Mouse (Mus musculus) WW6 (cell line): ENCODE measurements at regions not wholly inside any gene's neighbourhood (a gene's known extent, or its start where the extent isn't known, plus 50 kb on each side); places are given as distances from the start of the nearest gene placed in this dataset.
A peak's percentile ranks its signal among the peaks of the same experiment; 100 is the strongest.

Experiments
- DNase-seq: peaks from one replicate; pipeline ENCODE4 v3.0.0-alpha.2; 2013; ENCODE audit warnings: low read depth, low spot score

DNA sequence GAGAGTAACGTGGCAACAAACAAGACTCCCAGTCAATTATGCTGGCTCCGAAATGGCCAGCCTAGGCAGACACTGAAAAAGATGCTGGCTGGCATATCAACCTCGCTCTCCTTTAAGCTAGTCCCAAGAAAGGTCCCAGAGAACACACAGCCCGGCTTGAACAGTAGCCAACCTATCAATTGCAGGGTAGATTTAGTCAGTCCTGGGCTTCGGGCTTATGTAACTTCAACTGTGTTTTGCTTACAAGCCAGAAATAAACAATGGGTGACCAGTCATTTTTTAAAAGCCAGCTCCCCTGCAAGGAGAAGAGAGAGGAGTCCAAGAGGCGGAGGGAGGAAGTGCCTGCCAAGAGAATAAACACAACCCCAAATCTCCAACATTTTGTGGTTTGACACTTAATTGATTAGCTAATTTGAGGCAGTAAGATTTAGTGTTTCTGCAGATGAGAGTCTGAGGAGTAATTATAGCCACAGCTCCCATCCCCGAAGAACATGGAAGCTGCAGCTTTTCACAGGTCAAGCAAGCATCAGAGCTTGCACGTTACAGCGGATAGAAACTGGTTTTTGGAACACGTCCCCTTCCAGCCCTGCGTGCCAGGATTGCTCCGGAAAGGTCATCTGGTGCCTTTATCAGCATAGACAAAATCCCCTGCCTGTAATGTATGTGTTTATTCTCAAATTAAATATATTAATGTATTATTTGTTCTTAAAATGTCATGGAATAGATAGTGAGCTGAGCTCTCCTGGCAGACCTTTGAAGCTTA lies 322.1 kb downstream of the Gm45692 start:
- DNase-seq: no peak

DNA sequence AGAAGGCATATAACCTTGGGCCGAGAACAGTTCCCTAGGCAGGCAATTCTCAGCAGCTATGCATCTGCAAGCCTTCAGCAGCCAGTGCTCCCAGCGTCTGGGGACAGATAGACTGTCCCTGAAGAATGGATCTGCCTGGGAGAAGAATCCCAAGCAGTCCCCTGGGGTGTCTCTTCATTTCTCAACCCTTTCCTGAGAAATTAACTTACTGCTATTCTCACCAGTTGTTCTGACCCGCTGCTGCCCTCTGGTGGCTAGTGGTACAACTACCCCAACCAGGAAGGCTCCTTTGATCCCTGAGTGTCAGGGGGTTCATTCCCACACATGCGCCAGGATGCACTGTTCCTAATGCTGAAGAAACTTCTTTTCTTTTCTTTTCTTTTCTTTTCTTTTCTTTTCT lies 323.7 kb downstream of the Gm45692 start:
- peak; percentile 56 for DNase-seq

GRCm38 (mm10) chr8:26443735-26444134 lies 324.4 kb downstream of the Gm45692 start:
- DNase-seq: no peak

DNA sequence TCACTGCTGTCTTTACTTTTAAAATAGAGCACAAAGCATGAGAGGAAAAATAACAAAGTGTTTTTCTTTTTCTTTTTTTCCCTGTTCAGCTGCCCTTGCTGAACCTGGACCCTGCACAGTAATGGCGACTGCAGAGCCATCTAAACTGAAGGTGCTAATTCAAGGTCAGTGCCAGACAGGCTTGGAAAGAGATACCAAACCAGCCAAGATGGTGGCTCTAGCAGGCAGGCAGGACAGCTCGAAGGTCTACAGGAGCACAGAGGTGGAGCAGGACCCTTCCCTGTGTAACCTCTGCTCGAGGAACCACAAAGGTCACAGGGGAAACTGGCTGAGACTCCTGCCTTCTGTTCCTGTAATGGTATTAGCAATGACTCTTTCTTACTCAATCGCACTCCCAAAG lies 326.7 kb downstream of the Gm45692 start:
- DNase-seq: no peak

- DNase-seq: peak; percentile 77
These were observed 328.7 kb downstream of the Gm45692 start for GRCm38 (mm10) chr8:26447886-26448640.

GRCm38 (mm10) chr8:26449291-26449690 lies 330.0 kb downstream of the Gm45692 start:
- DNase-seq: no peak

DNA sequence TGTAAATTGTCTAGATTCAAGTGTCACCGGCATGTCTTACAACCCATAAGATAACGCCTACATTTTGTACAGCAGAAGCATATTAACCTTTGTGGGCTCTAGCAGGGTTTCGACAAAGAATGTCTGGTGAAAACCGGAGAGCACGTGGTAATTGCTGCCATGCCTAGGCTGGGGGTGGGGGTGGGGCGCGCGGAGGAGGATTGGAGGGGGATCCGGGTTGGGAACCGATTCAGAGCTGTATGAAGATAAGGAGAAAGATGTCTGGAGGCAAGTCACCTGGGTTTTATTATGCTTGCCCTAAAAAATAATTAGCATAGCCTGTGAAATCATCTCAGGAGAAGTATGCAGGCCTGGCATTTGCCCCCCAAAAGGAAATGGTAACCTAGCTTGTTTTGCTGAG lies 331.2 kb downstream of the Gm45692 start:
- no peak for DNase-seq

GRCm38 (mm10) chr8:26452976-26453573 lies 333.7 kb downstream of the Gm45692 start:
- no peak for DNase-seq

- no peak for DNase-seq
These were observed 346.0 kb downstream of the Gm45692 start for GRCm38 (mm10) chr8:26465346-26465745.

DNA sequence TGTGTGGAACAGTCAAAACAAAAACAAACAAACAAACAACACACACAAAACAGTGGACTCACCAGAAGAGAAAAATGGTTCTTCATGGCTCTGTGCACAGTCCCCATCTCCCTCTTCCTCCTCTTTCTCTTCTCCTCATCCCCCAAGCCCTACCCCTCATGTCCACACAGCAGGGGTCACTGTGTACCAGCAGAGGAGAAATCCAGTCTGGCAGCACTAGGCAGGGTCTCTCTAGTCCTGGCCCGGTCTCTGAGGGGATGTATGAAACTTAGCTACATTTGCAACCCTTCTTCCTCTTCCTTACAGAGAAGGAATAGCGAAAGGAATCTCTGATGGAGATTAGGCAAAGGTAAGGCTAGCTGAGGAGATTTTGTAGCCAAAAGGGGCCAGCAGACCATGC lies 349.1 kb downstream of the Gm45692 start:
- DNase-seq: no peak

DNA sequence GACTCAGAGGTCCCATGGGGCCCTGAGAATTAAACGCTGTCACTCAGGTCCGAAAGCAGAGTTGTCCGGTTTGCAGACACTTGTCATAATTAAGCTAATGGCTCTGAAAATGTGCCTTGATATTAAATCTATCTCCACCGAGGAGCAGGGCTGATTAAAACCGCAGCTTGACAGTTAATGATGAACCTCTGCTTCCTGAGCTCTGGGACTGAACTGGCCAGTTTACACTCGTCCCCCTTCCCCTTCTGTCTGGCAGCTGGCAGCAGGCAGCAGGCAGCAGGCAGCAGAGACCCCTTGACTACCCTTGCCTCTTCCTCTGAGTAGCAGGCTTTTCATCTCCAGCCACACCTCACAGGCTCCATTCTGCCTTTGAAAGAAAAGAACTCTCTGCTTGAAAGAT lies 350.4 kb downstream of the Gm45692 start:
- DNase-seq: no peak

DNA sequence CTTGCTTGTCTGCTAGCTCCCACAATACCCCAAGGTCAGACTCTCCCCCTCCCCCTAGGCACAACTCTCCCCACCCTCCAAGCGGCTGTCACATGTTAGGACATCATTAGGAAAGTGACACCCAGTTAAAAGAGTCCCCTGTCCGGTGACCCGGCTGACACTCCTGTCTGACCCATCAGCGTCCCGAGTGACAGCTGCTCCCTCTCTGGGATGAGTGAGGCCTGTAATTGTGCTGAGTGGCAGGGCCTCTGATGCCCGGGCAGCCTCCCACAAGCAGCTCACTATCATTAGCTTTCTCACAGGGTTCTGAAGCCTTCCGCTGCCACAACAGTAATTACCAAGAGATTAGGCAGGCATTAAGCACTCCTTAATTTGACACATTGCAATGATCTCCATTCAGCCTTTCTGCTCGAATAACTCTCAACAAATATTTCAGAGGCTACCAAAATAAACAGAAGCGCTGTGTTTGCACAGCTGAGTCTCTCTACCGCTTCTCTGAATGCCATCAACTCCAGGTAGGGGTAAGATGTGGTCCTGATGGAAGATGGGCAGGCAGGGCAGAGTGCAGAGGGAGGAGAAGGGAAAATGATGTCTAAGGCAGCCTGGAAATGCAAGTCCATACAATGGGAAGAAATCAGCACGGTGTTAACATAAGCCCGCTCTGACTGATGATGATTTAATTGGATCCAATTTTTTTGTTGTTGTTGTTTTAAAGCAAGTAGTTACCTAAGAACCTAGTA lies 352.6 kb downstream of the Gm45692 start:
- no peak for DNase-seq

DNA sequence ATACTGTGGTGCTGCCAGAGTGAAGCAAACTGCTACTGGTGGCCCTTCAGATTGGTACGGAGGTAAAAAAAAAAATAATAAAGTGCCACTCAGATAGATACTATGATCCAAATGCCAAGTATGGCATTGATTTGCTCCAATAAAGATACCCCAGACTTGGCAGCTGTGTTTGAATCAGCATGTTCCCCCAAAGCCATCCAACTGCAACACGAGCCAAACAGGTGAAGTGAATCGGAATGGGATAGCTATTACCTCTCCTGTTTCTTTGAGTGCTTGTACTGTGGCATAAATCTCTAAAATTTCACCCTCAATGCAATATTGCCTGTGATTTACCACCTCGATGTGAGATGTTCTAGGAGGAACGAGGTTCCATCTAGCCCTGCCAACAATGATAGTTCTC lies 365.4 kb downstream of the Gm45692 start:
- DNase-seq: no peak

DNA sequence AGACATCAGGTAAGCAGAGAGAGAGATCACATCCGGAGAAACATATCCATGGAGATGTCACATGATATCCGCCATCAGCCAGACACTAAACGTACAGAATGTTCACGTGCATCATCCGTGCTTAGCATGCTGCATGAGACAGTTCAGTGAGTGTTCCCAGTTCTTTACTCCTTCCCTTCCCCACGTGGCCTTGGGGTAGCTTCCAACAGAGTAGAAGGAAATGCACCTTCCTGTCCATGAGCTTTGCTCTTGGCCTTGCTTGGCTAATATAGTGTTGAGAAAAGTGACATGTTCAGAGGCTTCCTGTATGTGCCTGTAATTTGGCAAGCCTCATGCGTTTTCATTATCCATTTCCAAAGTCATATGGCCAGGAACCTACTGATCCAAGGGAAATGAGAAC lies 368.5 kb downstream of the Gm45692 start:
- no peak for DNase-seq

DNA sequence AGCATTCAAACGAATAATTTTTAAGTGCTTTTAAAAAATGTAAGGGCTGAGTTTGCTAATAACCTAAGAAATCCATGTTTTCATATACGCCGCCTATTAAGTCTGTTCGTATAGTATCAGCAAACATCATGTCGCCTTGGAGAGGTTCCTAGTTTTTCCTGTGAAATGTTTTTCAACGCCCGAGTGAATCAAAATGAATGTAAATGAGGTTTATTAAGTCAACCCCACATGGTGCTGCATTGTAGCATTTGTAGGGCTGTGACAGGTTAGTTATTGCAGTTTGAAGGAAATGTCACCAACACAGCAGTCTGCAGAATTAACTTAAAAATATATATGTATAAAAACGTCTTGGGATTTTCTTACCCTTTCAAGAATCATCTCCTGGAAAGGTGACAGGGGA lies 369.3 kb downstream of the Gm45692 start:
- no peak for DNase-seq

DNA sequence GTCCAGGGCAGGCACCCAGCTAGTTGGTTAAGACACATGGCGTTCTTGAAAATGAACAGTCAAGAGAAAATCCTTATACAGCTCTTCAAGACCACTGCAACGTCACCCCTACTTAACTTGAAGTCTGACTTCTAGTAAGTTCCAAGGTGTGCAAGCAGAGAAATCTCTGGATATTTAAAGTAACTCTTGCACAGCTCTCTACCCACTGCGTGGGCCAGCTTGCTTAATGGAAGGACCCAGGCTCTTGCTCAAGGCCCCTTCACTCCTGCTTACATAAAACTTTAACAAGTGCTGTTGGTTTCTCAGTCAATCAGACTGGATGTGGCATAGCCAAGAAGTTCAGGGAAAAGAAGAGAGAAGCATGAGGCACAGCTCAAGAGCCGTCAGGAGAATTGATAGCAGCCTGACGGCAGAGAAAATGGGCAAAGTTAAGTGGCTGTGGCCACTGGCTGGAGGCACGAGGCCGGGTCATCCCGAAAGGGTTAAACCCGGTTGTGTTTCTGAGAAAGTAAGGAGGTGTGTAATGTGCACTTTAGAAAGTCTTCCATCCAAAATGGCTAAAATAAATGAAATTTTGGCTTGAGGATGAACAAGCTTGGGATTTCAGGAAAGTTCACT lies 382.0 kb downstream of the Gm45692 start:
- no peak for DNase-seq

DNA sequence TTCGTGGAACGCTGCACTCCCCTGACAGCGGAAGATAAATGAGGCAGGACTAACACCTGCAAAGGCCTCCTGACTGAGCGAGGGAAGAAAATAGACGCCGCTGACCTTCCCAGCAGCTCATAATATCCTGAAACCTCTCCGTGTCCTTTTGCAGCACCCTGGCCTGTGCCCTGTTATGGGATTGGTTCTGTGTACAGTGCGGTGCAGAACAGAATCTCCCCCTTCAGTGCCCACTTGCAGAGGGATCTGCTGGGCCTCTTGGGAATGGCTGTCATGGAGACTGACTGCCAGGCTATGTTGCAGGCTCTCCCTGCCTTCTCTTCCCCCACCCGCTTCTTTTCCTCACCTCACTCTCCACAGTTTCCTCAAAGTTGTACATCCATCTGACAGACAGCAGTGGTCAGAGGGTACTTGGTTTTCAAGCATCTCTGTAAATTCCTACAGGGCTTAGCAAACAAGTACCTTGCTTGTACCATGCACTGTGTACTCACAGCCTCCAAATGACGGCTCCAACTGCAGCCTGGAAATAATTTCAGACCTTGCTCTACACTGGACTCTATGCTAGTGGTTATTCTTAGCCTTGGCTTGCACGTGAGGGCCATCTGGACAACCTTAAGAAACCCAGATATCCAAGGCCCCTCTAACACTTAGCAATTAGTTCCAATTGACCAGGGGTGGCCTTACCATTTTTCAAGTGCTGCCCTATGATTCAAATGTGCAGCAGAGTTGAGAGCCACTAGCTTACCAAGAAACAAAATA lies 382.7 kb downstream of the Gm45692 start:
- DNase-seq: no peak

DNA sequence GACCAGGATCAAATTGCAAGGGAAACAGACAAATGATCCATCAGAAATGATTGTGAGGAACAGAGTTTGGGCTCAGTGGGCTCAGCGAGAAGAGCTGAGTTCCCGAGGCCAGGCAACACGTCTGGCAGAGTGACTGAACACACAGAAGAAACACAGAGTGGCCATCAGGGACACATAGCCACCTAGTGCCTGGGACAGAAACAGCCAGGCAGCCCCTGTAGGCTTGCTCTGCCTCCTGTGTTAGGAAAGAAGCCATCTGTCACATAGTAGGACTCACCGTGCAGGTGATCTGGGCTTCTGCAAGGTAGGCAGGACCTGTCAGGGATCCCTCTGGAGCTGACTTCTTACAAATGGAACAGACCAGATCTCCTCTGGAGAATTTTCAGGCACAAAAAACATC lies 383.4 kb downstream of the Gm45692 start:
- DNase-seq: no peak

- DNase-seq: no peak
These were observed 384.6 kb downstream of the Gm45692 start for GRCm38 (mm10) chr8:26503918-26504317.

GRCm38 (mm10) chr8:26504319-26505035 lies 385.1 kb downstream of the Gm45692 start:
- no peak for DNase-seq
